22 mouse cellular contexts compared by ENCODE assay signal in the genomic region with DNA sequence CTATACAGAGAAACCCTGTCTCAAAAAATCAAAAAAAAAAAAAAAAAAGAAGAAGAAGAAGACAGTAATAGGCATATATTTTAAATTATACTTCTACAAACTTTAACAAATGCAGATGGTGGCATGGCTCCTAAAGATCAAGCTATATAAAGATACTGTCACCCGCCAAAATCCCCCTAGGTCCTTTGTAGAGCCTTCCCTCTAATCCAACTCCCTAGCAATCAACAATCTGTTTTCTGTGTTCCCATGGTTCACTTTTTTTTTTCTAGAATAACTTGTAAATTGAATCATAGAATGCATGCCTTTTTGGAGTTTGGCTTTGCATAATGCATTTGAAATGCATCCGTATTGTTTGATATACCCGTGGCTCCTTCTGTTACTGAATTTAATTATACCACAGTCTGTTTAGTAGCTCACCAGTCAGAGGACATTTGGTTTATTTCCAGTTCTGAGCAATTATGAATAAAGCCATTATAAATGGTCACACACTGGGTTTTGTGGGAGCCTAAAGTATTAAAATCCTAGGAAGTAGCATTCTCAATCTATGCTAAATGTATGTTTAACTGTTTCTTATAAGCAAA.
"Had no signal": no experiment of that assay in that cellular context is flagged by ENCODE, and none has a peak within 500 bp of the region (broad histone marks: within the 10 kb centered on the region; RNA-seq: fewer than 3 reads in every experiment).

No protein-coding gene starts in this region.

- H3K4me2 ChIP-seq: kidney, embryonic 15.5 days; limb, embryonic 12.5 days; limb, embryonic 15.5 days; liver, embryonic 11.5 days; lung, embryonic 15.5 days; midbrain, embryonic 12.5 days had no signal

- H3K9me3 ChIP-seq: kidney, embryonic 15.5 days; limb, embryonic 12.5 days; limb, embryonic 15.5 days; lung, embryonic 15.5 days; megakaryocyte, embryonic 14.5 days; midbrain, embryonic 12.5 days had no signal

- H3K27me3 ChIP-seq: kidney, embryonic 15.5 days; limb, embryonic 12.5 days; limb, embryonic 15.5 days; lung, embryonic 15.5 days; megakaryocyte, embryonic 14.5 days; midbrain, embryonic 12.5 days had no signal

- ATAC-seq: liver, postnatal 0 days had no signal

- H3K27ac ChIP-seq: kidney, embryonic 15.5 days; limb, embryonic 12.5 days; limb, embryonic 15.5 days; liver, embryonic 14.5 days; lung, embryonic 15.5 days; midbrain, embryonic 12.5 days; stomach, postnatal 0 days had no signal

- H3K9ac ChIP-seq: kidney, embryonic 15.5 days; limb, embryonic 12.5 days; limb, embryonic 15.5 days; liver, embryonic 14.5 days; liver, postnatal 0 days; lung, embryonic 15.5 days; midbrain, embryonic 12.5 days had no signal

- H3K36me3 ChIP-seq: kidney, embryonic 15.5 days; limb, embryonic 12.5 days; limb, embryonic 15.5 days; lung, embryonic 15.5 days; midbrain, embryonic 12.5 days had no signal

- H3K4me1 ChIP-seq: kidney, embryonic 15.5 days; limb, embryonic 12.5 days; limb, embryonic 15.5 days; lung, embryonic 15.5 days; megakaryocyte, embryonic 14.5 days; midbrain, embryonic 12.5 days had no signal

- DNase-seq: kidney, adult 8-10 months; kidney, postnatal 10 days; kidney, postnatal 36 days; left cerebral cortex, postnatal 4 days; liver, postnatal 0 days; lung, postnatal 10 days; lung, postnatal 36 days; right cerebral cortex, adult 18-20 months; right cerebral cortex, postnatal 14 days; right cerebral cortex, postnatal 4 days; thymus, adult 2 months; thymus, postnatal 14 days; thymus, postnatal 4 days had no signal

- H3K4me3 ChIP-seq: kidney, embryonic 15.5 days; limb, embryonic 12.5 days; limb, embryonic 15.5 days; lung, embryonic 15.5 days; megakaryocyte, embryonic 14.5 days; midbrain, embryonic 12.5 days had no signal
